Mouse (Mus musculus): ENCODE measurements at regions not wholly inside any gene's neighbourhood (a gene's known extent, or its start where the extent isn't known, plus 50 kb on each side); places are given as distances from the start of the nearest gene placed in this dataset.

DNA sequence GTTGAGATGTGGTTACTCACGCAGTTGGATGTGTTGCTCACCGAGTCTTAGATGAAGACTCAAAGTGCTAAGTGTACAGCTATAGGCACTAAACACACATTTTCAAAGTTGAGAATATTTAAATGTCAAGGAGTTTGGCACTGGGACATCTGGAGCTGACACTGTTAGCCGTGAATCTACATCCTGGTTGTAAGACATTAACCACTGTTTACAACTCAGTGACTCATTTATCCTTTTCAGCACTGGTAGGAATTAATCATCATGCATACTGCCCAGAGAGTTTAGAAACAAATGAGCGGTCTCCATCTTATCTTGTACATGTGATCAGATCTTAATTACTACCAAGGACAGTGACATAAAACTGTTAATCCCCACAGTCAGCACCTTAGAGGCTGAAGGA is 1241.7 kb downstream of the 9330182O14Rik start:
- no peak for TF ChIP-seq HCFC1 (IDR thresholded peaks at IDR 0.05; ENCODE audit: borderline replicate concordance, insufficient read depth, low read length)
- no peak for TF ChIP-seq MAFK (IDR thresholded peaks at IDR 0.05; ENCODE audit: insufficient read depth, low read depth, low read length)
- TF ChIP-seq CHD2 (IDR thresholded peaks at IDR 0.05; ENCODE audit: low read depth, low read length) = no peak
- TF ChIP-seq ZC3H11A (IDR thresholded peaks at IDR 0.05; ENCODE audit: borderline replicate concordance, low read depth, low read length) = no peak
- no peak for TF ChIP-seq ZNF384 (IDR thresholded peaks at IDR 0.05; ENCODE audit: low read depth, low read length)
- H3K9me3 ChIP-seq (ENCODE audit: control insufficient read depth, insufficient read depth, low read depth, low read length) = no peaks in the 10 kb centered on the region
- H3K27ac ChIP-seq (ENCODE audit: insufficient read depth, low read depth, low read length, poor library complexity, severe bottlenecking) = no peak overlapping the region
- DNase-seq (ENCODE audit: low read depth, low spot score) = no peak
- H3K36me3 ChIP-seq (ENCODE audit: control insufficient read depth, insufficient read depth, low read length, poor library complexity, severe bottlenecking) = no peaks in the 10 kb centered on the region
- no peak overlapping the region for H3K4me3 ChIP-seq (ENCODE audit: insufficient read depth in 1 of 2, low read depth in 1 of 2, low read length in 2 of 2, poor library complexity in 1 of 2, severe bottlenecking in 1 of 2)
- no peaks in the 10 kb centered on the region for H3K4me1 ChIP-seq (ENCODE audit: control insufficient read depth in 2 of 2, insufficient read depth in 2 of 2, low read length in 2 of 2, poor library complexity in 1 of 2)
- no peak overlapping the region for H3K9ac ChIP-seq (ENCODE audit: insufficient read depth, low read depth, low read length, poor library complexity, severe bottlenecking)
- in situ Hi-C loops (cut with MboI; ENCODE audit: low sequenced_read_pairs in 2 of 2, unreplicated experiment in 2 of 2) = no loop called here

GRCm38 (mm10) chr15:41379637-41380036 is 1245.5 kb downstream of the 9330182O14Rik start:
- H3K4me3 ChIP-seq (ENCODE audit: insufficient read depth in 1 of 2, low read depth in 1 of 2, low read length in 2 of 2, poor library complexity in 1 of 2, severe bottlenecking in 1 of 2) = no peak overlapping the region
- no peak for TF ChIP-seq MAFK (IDR thresholded peaks at IDR 0.05; ENCODE audit: insufficient read depth, low read depth, low read length)
- no peak for TF ChIP-seq ZNF384 (IDR thresholded peaks at IDR 0.05; ENCODE audit: low read depth, low read length)
- no peak for TF ChIP-seq HCFC1 (IDR thresholded peaks at IDR 0.05; ENCODE audit: borderline replicate concordance, insufficient read depth, low read length)
- TF ChIP-seq CHD2 (IDR thresholded peaks at IDR 0.05; ENCODE audit: low read depth, low read length) = no peak
- TF ChIP-seq ZC3H11A (IDR thresholded peaks at IDR 0.05; ENCODE audit: borderline replicate concordance, low read depth, low read length) = no peak
- no peaks in the 10 kb centered on the region for H3K36me3 ChIP-seq (ENCODE audit: control insufficient read depth, insufficient read depth, low read length, poor library complexity, severe bottlenecking)
- H3K9ac ChIP-seq (ENCODE audit: insufficient read depth, low read depth, low read length, poor library complexity, severe bottlenecking) = no peak overlapping the region
- in situ Hi-C loops (cut with MboI; ENCODE audit: low sequenced_read_pairs in 2 of 2, unreplicated experiment in 2 of 2) = no loop called here
- H3K4me1 ChIP-seq (ENCODE audit: control insufficient read depth in 2 of 2, insufficient read depth in 2 of 2, low read length in 2 of 2, poor library complexity in 1 of 2) = no peaks in the 10 kb centered on the region
- H3K27ac ChIP-seq (ENCODE audit: insufficient read depth, low read depth, low read length, poor library complexity, severe bottlenecking) = no peak overlapping the region
- no peak for DNase-seq (ENCODE audit: low read depth, low spot score)
- no peaks in the 10 kb centered on the region for H3K9me3 ChIP-seq (ENCODE audit: control insufficient read depth, insufficient read depth, low read depth, low read length)

- H3K4me3 ChIP-seq (ENCODE audit: insufficient read depth in 1 of 2, low read depth in 1 of 2, low read length in 2 of 2, poor library complexity in 1 of 2, severe bottlenecking in 1 of 2) = no peak overlapping the region
- H3K36me3 ChIP-seq (ENCODE audit: control insufficient read depth, insufficient read depth, low read length, poor library complexity, severe bottlenecking) = no peaks in the 10 kb centered on the region
- DNase-seq (ENCODE audit: low read depth, low spot score) = no peak
- no peak overlapping the region for H3K9ac ChIP-seq (ENCODE audit: insufficient read depth, low read depth, low read length, poor library complexity, severe bottlenecking)
- TF ChIP-seq CHD2 (IDR thresholded peaks at IDR 0.05; ENCODE audit: low read depth, low read length) = no peak
- no peak for TF ChIP-seq ZNF384 (IDR thresholded peaks at IDR 0.05; ENCODE audit: low read depth, low read length)
- TF ChIP-seq HCFC1 (IDR thresholded peaks at IDR 0.05; ENCODE audit: borderline replicate concordance, insufficient read depth, low read length) = no peak
- no peak for TF ChIP-seq MAFK (IDR thresholded peaks at IDR 0.05; ENCODE audit: insufficient read depth, low read depth, low read length)
- TF ChIP-seq ZC3H11A (IDR thresholded peaks at IDR 0.05; ENCODE audit: borderline replicate concordance, low read depth, low read length) = no peak
- H3K4me1 ChIP-seq (ENCODE audit: control insufficient read depth in 2 of 2, insufficient read depth in 2 of 2, low read length in 2 of 2, poor library complexity in 1 of 2) = no peaks in the 10 kb centered on the region
- no peaks in the 10 kb centered on the region for H3K9me3 ChIP-seq (ENCODE audit: control insufficient read depth, insufficient read depth, low read depth, low read length)
- in situ Hi-C loops (cut with MboI; ENCODE audit: low sequenced_read_pairs in 2 of 2, unreplicated experiment in 2 of 2) = no loop called here
- no peak overlapping the region for H3K27ac ChIP-seq (ENCODE audit: insufficient read depth, low read depth, low read length, poor library complexity, severe bottlenecking)
These were observed 1246.3 kb downstream of the 9330182O14Rik start for GRCm38 (mm10) chr15:41380429-41380828.

GRCm38 (mm10) chr15:41390699-41391098 is 1256.5 kb downstream of the 9330182O14Rik start:
- in situ Hi-C loops (cut with MboI; ENCODE audit: low sequenced_read_pairs in 2 of 2, unreplicated experiment in 2 of 2) = no loop called here
- Histone ChIP-seq H3K27ac (ENCODE audit: insufficient read depth, low read depth, low read length, poor library complexity, severe bottlenecking) (no peak overlapping the region), H3K9me3 (ENCODE audit: control insufficient read depth, insufficient read depth, low read depth, low read length) (no peaks in the 10 kb centered on the region)

More at GRCm38 (mm10) chr15:41390699-41391098, 1256.5 kb downstream of the 9330182O14Rik start:
- Histone ChIP-seq H3K4me1 (ENCODE audit: control insufficient read depth in 2 of 2, insufficient read depth in 2 of 2, low read length in 2 of 2, poor library complexity in 1 of 2) (no peaks in the 10 kb centered on the region), H3K36me3 (ENCODE audit: control insufficient read depth, insufficient read depth, low read length, poor library complexity, severe bottlenecking) (no peaks in the 10 kb centered on the region), H3K9ac (ENCODE audit: insufficient read depth, low read depth, low read length, poor library complexity, severe bottlenecking) (no peak overlapping the region), H3K4me3 (ENCODE audit: insufficient read depth in 1 of 2, low read depth in 1 of 2, low read length in 2 of 2, poor library complexity in 1 of 2, severe bottlenecking in 1 of 2) (no peak overlapping the region)
- DNase-seq (ENCODE audit: low read depth, low spot score) = no peak
- no peak for TF ChIP-seq ZC3H11A (IDR thresholded peaks at IDR 0.05; ENCODE audit: borderline replicate concordance, low read depth, low read length)
- TF ChIP-seq MAFK (IDR thresholded peaks at IDR 0.05; ENCODE audit: insufficient read depth, low read depth, low read length) = no peak
- TF ChIP-seq ZNF384 (IDR thresholded peaks at IDR 0.05; ENCODE audit: low read depth, low read length) = no peak
- no peak for TF ChIP-seq CHD2 (IDR thresholded peaks at IDR 0.05; ENCODE audit: low read depth, low read length)
- no peak for TF ChIP-seq HCFC1 (IDR thresholded peaks at IDR 0.05; ENCODE audit: borderline replicate concordance, insufficient read depth, low read length)

All from ES-E14 (cell line).